Mouse (Mus musculus): ENCODE data around the gene Prkn.

The Prkn gene

DNA sequence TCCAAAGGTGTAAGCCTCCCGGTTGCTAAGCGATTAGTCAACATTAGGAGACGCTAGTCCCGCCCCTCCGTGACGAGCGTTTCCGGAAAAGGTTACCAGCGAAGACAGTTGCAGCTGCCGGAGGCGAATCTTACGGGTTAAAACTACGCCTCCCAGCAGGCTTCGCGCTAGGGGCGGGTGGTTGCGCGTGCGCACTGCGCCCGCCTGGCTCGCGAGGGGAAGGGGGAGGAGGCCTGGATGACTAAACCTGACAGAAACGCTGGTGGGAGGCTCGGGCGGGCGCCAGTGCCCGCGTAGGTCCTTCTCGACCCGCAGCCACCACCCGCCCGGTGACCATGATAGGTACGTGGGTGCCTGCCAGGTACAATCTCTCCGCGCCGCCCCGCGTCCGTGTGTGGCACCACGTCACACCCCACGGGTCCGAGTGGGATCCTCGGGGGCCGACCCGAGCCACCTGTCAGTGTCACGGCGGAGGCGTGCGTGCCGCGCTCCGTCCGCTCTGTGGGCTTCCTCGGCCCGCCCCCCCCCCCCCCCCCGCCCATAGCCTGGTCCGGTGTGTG lies at the start of gene Prkn, which contains the start of gene Pacrg:
TSS of gene Prkn (plus strand) at position 237 of the 560 bp plus-strand sequence.
TSS of gene Pacrg (minus strand) at position 164 of the 560 bp plus-strand sequence.
- DNase-seq (ENCODE audit: low spot score) = peak; percentile 98

DNA sequence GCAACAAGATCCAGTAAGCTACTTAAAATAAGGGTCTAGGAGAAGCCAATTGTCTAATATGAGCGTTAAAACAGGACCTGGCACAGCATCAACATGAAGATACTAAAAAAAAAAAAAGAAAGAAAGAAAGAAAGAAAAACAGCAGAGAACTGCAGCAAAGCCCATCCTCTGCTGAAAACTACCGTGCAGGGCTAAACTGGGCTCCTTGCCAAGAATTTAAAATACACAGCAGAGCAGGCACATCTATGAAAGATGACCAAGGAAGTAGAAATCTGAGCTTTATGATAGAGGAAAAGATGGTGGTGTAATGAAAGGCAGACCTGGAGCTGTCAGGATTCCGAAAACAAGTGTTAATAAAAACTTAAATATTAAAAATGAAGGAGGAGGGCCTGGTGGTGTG lies 48.5 kb upstream of the Prkn start:
- DNase-seq (ENCODE audit: low spot score) = no peak

- no peak for DNase-seq (ENCODE audit: low spot score)
These were observed 33.5 kb upstream of the Prkn start for GRCm38 (mm10) chr17:10806692-10807091.

- DNase-seq (ENCODE audit: low spot score) = peak; percentile 14
These were observed 32.8 kb upstream of the Prkn start for GRCm38 (mm10) chr17:10807261-10807998.

- DNase-seq (ENCODE audit: low spot score) = no peak
These were observed 31.6 kb upstream of the Prkn start for GRCm38 (mm10) chr17:10808571-10808970.

DNA sequence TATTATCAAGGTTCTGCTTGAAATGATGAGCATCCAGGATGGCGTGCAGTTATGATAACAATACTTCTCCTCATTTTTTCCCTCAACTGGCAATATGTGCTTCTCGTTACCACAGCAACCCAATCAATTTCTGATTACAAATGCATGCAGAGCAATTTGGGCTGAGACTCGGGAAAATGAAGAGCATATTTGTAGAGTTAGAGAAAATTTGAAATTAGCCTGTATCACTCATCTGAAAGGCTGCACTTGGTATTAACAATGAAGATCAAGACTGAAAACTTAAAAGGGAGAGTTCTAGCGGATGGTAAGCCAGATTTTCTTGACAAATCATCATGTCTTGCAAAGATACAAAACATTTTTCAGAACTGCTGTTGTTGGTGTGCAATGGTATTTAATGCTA lies 21.2 kb upstream of the Prkn start:
- DNase-seq (ENCODE audit: low spot score) = peak; percentile 7

- DNase-seq (ENCODE audit: low spot score) = peak; percentile 71
These were observed 582 bp downstream of the Prkn start for GRCm38 (mm10) chr17:10840731-10841201.

DNA sequence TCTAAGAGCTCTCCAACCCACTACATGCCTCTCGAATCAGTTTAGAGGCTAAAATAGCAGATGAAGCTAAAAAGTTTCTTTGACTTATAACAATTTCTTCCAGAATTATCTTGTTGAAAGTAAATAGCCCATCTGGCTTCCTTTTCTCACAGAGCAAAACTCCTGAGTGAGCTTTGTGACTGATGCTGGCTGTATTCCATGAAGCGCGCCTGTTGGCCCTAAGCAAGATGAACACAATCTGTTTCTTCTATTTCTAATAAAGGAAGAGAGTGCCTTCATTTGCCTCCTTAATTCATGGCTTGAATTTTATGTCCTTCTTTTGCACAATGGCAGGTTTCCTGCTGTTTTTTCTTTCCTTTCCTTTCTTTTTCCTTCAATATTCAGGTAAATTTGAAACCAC lies 14.0 kb downstream of the Prkn start:
- peak; percentile 29 for DNase-seq (ENCODE audit: low spot score)

DNA sequence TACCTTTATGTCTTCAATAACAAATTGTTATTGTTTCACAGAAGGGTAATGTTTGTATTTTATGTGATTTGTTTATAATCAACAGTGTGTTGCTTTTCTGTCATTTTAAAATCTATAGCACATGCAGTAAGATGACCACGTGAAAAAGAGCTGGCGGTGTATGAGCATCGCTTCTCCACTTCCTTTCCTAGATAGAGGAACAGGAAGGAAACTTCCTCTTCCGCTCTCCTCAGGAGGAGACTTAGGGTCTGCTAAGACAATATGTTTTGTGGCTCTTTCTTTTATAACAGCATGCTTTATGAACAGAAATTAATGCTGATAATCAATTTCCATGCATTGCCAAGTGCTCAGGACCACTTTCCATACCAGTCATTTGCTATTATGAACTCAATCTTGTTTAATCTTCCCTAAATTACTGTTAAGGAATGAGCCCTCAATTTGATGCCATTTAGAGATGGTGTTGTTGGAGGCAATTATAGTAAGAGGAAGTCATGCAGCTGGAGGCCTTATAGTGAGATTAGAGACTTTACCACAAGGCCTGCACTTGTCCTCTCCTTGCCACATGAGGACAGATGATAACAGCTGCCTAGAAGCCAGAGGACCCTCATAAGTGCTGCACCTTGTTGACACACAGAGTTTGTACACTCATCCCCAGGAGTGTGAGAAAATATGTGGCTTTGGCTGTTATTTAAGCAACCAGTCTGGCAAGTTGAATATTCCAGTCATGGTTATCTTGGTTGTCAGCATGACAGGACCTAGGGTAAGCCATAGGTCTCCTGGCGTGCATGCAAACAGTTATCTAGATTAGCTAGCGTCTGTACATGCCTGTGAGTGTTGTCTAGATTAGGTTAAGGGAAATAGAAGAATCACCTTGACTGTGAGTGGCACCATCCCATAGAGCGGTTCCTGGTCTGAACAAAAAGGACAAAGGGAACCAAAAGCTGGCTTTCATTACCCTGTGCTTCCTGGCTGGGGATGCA lies 34.3 kb downstream of the Prkn start:
- no peak for DNase-seq (ENCODE audit: low spot score)

GRCm38 (mm10) chr17:10878986-10879385 lies 38.8 kb downstream of the Prkn start:
- no peak for DNase-seq (ENCODE audit: low spot score)

DNA sequence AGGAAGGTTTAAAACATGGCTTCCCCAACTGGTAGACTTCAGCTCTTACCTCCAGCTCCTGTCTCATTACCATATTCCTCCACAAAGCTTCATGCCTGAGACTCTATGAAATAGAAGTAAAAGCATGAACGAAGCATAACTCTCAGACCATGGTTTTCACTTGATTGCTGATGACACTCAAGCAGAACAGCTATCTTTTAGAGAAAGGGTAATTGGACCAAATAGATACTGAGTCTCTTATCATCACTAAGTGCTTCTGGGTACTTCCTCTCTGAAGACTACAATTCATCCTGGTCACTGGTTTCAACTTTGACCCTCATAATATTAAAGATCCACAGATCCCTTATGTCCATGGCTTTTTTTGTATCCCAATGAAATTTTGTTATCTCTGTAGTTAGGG lies 42.1 kb downstream of the Prkn start:
- DNase-seq (ENCODE audit: low spot score) = no peak

GRCm38 (mm10) chr17:10887924-10888323 lies 47.7 kb downstream of the Prkn start:
- no peak for DNase-seq (ENCODE audit: low spot score)

DNA sequence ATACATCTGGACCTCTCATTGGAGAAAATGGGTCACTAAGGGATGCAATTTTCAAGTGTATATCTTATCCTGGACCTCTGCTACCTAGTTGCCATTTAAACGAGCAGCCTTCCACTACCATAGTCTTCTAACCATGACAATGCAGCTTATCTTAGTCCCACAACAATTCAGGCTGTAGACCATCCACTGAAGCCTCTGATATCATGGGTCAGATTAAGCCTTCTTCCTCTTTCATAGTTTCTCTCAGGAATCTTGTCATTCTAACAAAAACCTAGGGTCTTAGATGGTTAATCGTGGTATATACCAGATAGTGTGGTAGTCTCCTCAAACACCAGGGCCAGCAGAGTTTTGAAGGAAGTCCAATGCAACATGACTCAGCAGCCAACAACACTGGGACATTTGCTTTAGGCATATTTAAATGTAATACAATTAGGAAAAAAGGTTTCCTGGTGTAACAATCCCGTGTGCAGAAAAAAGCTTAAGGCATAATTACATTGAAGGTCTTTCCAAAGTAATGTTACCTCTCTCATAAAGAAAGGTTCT lies 61.6 kb downstream of the Prkn start:
- DNase-seq (ENCODE audit: low spot score) = no peak

DNA sequence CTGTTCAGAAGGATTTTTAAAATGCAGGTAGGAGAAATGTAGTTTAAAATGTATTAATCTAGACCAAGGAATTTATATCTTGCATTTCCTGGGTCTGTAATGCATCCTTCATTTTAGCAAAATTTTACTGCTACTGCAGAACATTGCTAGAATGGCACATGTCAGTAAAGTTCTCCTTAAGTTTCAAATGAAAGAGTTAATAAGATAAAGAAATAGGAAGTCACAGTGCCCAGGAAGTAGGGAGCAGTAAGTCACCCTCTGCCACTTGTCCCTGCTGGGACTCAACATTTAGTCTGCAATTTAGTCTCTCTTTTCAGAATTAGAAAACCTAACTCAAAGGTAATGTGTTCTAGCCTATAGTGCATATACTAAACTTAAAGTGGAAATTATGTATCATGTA lies 96.5 kb downstream of the Prkn start:
- no peak for DNase-seq (ENCODE audit: low spot score)

DNA sequence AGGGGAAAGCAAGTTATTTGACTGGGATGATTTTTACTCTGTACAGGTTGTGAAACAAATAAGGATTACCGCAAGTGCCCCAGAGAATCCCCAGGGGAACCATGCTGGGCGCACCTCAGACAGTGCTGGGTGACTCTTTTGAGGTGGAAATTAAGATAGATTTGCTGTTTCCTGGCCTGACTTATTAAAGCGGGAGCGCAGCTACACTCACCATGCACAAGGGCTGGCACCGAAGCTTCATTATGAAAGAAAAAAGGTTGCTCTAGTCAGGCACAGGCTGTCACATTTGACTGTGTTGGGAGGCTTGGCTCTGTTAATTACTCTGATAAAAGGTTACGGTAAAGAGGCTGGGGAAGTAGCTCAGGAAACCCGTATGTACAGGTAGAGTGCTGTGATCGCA lies 97.7 kb downstream of the Prkn start:
- no peak for DNase-seq (ENCODE audit: low spot score)

DNA sequence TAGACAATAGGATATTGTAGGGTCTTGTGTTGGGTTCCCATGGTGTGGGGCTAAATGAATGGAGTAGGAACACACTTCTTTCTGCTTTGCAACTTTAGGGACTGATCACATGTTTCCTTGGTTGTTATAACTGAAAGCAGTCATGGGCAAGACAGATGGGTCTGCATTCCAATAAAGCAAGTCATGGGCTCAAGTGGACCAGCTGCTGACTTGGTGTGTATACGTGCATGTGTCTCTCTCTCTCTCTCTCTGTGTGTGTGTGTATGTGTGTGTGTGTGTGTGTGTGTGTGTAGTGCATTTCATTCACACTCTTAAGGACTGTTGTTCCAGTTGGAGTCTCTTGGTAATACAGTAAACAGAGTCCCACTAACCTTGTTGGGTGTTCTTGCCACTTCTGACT lies 98.6 kb downstream of the Prkn start:
- no peak for DNase-seq (ENCODE audit: low spot score)

- DNase-seq (ENCODE audit: low spot score) = no peak
These were observed 106.4 kb downstream of the Prkn start for GRCm38 (mm10) chr17:10946552-10946951.

GRCm38 (mm10) chr17:10947614-10948013 lies 107.4 kb downstream of the Prkn start:
- DNase-seq (ENCODE audit: low spot score) = no peak

DNA sequence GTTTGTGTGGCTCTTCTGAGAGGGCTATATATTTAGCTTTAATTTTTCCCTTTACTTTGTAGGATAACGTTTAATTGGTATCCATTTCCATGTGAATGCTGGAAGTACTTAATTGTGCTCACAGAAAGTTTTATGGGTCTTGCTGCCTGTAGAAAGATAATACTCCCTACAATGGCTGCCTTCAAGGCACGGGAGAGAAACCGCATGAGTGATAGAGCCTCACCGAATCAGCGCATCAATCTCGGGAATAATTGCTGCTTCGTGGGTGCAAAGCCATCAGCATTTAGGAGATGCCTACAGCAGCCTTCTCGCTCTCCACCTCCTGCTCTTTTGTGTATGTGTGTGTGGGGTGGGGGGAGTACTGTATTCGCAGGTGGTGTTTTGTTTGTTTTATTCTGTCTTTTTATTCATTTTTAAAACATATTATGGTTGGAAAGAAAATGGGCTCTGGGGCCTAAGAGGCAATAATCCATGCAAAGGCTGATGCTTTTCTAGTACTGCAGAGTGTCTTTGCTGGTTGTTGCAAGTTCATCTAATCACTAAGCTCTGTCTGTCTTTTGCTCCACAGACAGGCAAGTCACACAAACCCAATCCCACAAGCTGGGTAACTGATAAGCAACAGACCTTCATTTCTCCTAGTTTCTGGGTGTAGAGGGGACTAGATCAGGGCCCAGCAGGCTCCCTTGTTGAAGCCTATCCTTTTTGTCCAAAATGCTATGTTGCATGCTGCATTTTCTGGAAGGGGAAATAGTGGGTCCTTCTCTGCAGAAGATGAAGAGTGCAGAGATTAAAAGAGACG lies 119.1 kb downstream of the Prkn start:
- no peak for DNase-seq (ENCODE audit: low spot score)

GRCm38 (mm10) chr17:10962151-10962550 lies 122.0 kb downstream of the Prkn start:
- DNase-seq (ENCODE audit: low spot score) = no peak

DNA sequence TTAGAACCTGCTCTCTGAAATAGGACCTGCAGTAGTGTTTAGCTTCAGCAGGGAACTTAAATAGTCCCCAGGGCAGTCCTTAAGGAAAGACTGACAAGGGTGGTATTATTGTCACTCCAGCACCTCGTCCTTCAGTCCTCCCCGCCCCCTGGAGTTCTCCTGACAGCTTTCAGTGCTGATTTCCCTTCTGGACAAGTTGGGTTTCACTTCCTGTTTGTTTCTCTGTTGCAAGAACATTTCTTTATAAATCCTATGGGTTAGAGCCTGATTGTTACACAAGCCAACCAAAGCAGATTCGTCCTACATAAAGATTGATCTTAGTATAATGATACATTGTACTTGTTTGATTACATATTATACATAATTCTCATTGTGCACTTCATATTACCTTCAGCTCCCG lies 142.0 kb downstream of the Prkn start:
- DNase-seq (ENCODE audit: low spot score) = no peak

Measured in layer of hippocampus, adult 11-12 months (tissue).